Mouse (Mus musculus) CH12.LX (cell line): ENCODE measurements at regions not wholly inside any gene's neighbourhood (a gene's known extent, or its start where the extent isn't known, plus 50 kb on each side); places are given as distances from the start of the nearest gene placed in this dataset.

ENCODE experiments used
- CTCF ChIP-seq, 2 experiments: IDR thresholded peaks in 1 of 2; conservative IDR thresholded peaks in 1 of 2; 2 replicates each; pipeline ENCODE4 v1.5.1; 2011 to 2012; ENCODE audit warnings: low read depth in 2 of 2, low read length in 2 of 2, improper control_type of control experiment in 1 of 2, inconsistent platforms in 1 of 2, mild to moderate bottlenecking in 1 of 2, moderate library complexity in 1 of 2
- E2F4 ChIP-seq: IDR thresholded peaks from 2 replicates; pipeline ENCODE4 v1.6.1; 2011; ENCODE audit warnings: low read depth, low read length, improper control_type of control experiment; ENCODE audit not compliant: insufficient replicate concordance
- GABPA ChIP-seq: IDR thresholded peaks from 2 replicates; pipeline ENCODE4 v1.6.1; 2012; ENCODE audit warnings: low read depth, low read length, improper control_type of control experiment, inconsistent platforms; ENCODE audit not compliant: insufficient replicate concordance
- HCFC1 ChIP-seq: IDR thresholded peaks from 2 replicates; pipeline ENCODE4 v1.6.1; 2012; ENCODE audit warnings: low read depth, mild to moderate bottlenecking, inconsistent platforms, low read length, improper control_type of control experiment
- KAT2A ChIP-seq: IDR thresholded peaks from 2 replicates; pipeline ENCODE4 v1.6.1; 2012; ENCODE audit warnings: low read length, improper control_type of control experiment, inconsistent platforms; ENCODE audit not compliant: insufficient replicate concordance
- MAX ChIP-seq: IDR thresholded peaks from 2 replicates; pipeline ENCODE4 v1.6.1; 2011; ENCODE audit warnings: low read length, improper control_type of control experiment
- MXI1 ChIP-seq: IDR thresholded peaks from 2 replicates; pipeline ENCODE4 v1.6.1; 2011; ENCODE audit warnings: mild to moderate bottlenecking, low read depth, low read length, improper control_type of control experiment
- POLR2A ChIP-seq: IDR thresholded peaks from 2 replicates; pipeline ENCODE4 v1.6.1; 2011; ENCODE audit warnings: low read depth, mild to moderate bottlenecking, improper control_type of control experiment, low read length
- RAD21 ChIP-seq: IDR thresholded peaks from 2 replicates; pipeline ENCODE4 v1.6.1; 2011; ENCODE audit warnings: low read depth, mild to moderate bottlenecking, low read length, improper control_type of control experiment, moderate library complexity
- USF1 ChIP-seq: IDR thresholded peaks from 2 replicates; pipeline ENCODE4 v1.6.1; 2014; ENCODE audit warnings: low read depth, mild to moderate bottlenecking, inconsistent platforms, low read length, improper control_type of control experiment
- USF2 ChIP-seq: conservative IDR thresholded peaks from 2 replicates; pipeline ENCODE4 v1.6.1; 2011; ENCODE audit warnings: low read depth, low read length, improper control_type of control experiment
- ZC3H11A ChIP-seq: IDR thresholded peaks from 2 replicates; pipeline ENCODE4 v1.6.1; 2012; ENCODE audit warnings: low read depth, mild to moderate bottlenecking, inconsistent platforms, low read length, improper control_type of control experiment
- ZMIZ1 ChIP-seq: IDR thresholded peaks from 2 replicates; pipeline ENCODE4 v1.6.1; 2012; ENCODE audit warnings: low read depth, mild to moderate bottlenecking, inconsistent platforms, low read length, improper control_type of control experiment

DNA sequence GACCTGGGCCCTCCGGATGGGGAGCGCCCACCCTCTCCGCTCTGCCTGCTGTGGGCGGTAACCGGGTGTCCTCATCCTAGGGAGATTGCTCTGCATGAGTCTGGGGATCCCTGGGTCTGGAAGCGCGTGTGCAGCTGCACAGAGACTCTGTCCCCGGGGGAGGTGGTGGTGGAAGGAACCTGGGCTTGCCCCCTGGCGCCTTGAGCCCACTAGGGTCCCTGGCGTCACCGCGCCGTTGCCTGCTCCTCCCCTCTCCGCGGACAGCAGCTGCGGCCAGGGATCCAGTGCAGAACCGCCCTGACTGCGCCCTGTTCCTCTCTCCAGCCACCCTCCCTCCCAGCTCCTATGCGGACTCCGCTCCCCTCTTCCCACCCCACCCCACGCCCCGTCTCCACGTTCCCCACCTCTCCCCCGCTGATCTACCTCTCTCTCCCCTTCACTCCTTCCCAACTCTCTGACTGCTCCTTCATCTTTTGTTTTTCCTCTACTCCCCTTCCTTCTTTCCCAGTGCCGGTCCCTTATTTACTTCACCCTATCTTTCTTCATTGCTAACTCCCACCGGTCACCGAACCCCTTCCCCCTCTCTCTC, 262.9 kb downstream of the Zfp704 start:
- TF ChIP-seq POLR2A (no peak), USF1 (no peak), CTCF (conservative IDR thresholded peaks at IDR 0.05 in 1 of 2, IDR thresholded peaks at IDR 0.05 in 1 of 2; ENCODE audit: low read depth in 2 of 2, low read length in 2 of 2) (no peak), RAD21 (no peak), GABPA (no peak), E2F4 (no peak), MXI1 (no peak), MAX (no peak), ZMIZ1 (no peak), HCFC1 (no peak), ZC3H11A (no peak), USF2 (no peak), KAT2A (no peak)
